Mouse (Mus musculus): ENCODE measurements around the gene Gnat1. TPM values are rescaled to one million over a fixed set of nuclear protein-coding genes. Genes with fewer than 3 reads are reported as not detected.
A peak's percentile ranks its signal among the peaks of the same experiment; 100 is the strongest.

The Gnat1 gene
- polyA plus RNA-seq, 1 experiment from 2014 or later, result 0.30 TPM

- TF ChIP-seq EP300 (IDR thresholded peaks at IDR 0.05) (no peak), CTCF (IDR thresholded peaks at IDR 0.05) (no peak)
- H3K4me3 ChIP-seq (ENCODE audit: low read depth, low read length), result no peak overlapping the region
- H3K9me3 ChIP-seq (ENCODE audit: low read length), result no peaks in the 10 kb centered on the region
- peaks cover 41% of the 10 kb centered on the region for H3K4me1 ChIP-seq (ENCODE audit: insufficient read depth, low read depth, low read length)
- H3K27ac ChIP-seq (ENCODE audit: low read length), result peak overlapping the region; percentile 86
- no peak for DNase-seq (ENCODE audit: low spot score)
- H3K36me3 ChIP-seq (ENCODE audit: insufficient read depth, low read length), result peaks cover 11% of the 10 kb centered on the region; the same call in 1 of the 2 replicates
- 31% methylated on average over 15 of the region's 15 CpGs for WGBS
- H3K4me2 ChIP-seq (replicated peaks; ENCODE audit: low read depth, low read length), result peak overlapping the region; percentile 41
- H3K9ac ChIP-seq (replicated peaks; ENCODE audit: low read depth), result 0 out of 2 replicates have a peak overlapping the region, but pooled peaks have one; percentile 23
- peak; percentile 9 for ATAC-seq
- no peaks in the 10 kb centered on the region for H3K27me3 ChIP-seq (replicated peaks; ENCODE audit: insufficient read depth, low read length)
These were observed 53.2 kb downstream of the Gnat1 start for GRCm38 (mm10) chr9:107626158-107626843.

DNA sequence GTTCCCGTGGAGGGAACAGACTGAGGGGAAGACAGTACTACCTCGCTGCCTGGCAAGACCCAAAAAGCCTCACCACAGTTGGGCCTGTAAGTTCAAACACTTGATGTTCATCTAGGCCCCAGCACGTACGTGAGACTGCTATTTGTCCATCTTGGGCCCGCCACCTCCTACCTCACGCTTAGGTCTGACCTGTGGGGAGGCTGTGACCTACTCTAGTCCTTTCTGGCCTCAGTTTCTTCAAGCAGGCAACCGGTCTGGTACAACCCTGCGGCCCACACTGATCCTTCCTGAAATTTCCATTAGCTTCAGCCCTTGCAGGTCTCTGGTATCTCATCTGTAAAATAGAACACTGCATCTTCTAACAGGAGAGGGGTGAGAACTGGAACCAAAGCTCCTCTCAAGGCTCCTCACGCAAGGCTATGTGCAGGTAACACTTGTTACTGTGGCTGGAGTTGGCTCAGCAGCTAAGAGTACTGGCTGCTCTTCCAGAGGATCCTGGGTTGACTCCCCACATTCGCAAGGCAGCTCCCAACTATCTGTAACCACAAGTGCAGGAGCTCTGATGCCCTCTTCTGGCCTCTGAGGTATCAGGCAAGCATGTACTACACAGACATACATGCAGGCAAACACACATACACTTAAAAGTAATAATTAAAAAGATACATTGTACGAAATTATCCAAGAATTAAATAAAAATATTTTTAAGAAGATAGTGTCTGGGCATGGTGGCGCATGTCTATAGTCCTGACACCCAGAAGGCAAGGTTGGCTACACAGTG lies 54.0 kb downstream of the Gnat1 start:
- Histone ChIP-seq H3K4me1 (ENCODE audit: insufficient read depth, low read depth, low read length) (peaks cover 37% of the 10 kb centered on the region), H3K9ac (replicated peaks; ENCODE audit: low read depth) (no peak overlapping the region), H3K36me3 (ENCODE audit: insufficient read depth, low read length) (peaks cover 11% of the 10 kb centered on the region; the same call in 1 of the 2 replicates), H3K4me3 (ENCODE audit: low read depth, low read length) (no peak overlapping the region), H3K27ac (ENCODE audit: low read length) (peak overlapping the region; percentile 86), H3K9me3 (ENCODE audit: low read length) (no peaks in the 10 kb centered on the region), H3K4me2 (replicated peaks; ENCODE audit: low read depth, low read length) (no peak overlapping the region), H3K27me3 (replicated peaks; ENCODE audit: insufficient read depth, low read length) (no peaks in the 10 kb centered on the region)
- DNase-seq (ENCODE audit: low spot score) (no peak), ATAC-seq (no peak)
- TF ChIP-seq CTCF (IDR thresholded peaks at IDR 0.05), result peak; percentile 57
- no peak for TF ChIP-seq EP300 (IDR thresholded peaks at IDR 0.05)
- 85% methylated on average over 12 of the region's 12 CpGs for WGBS

GRCm38 (mm10) chr9:107624951-107625350 lies 54.6 kb downstream of the Gnat1 start:
- 85% methylated on average over 3 of the region's 3 CpGs for WGBS
- TF ChIP-seq EP300 (IDR thresholded peaks at IDR 0.05) (no peak), CTCF (IDR thresholded peaks at IDR 0.05) (no peak)
- ATAC-seq (no peak), DNase-seq (ENCODE audit: low spot score) (no peak)
- H3K4me3 ChIP-seq (ENCODE audit: low read depth, low read length), result no peak overlapping the region
- H3K4me2 ChIP-seq (replicated peaks; ENCODE audit: low read depth, low read length), result 0 out of 2 replicates have a peak overlapping the region, but pooled peaks have one; percentile 9
- H3K27me3 ChIP-seq (replicated peaks; ENCODE audit: insufficient read depth, low read length), result no peaks in the 10 kb centered on the region
- peaks cover 16% of the 10 kb centered on the region for H3K36me3 ChIP-seq (ENCODE audit: insufficient read depth, low read length)
- H3K9me3 ChIP-seq (ENCODE audit: low read length), result no peaks in the 10 kb centered on the region
- H3K27ac ChIP-seq (ENCODE audit: low read length), result peak overlapping the region; percentile 86
- H3K9ac ChIP-seq (replicated peaks; ENCODE audit: low read depth), result no peak overlapping the region
- peaks cover 36% of the 10 kb centered on the region for H3K4me1 ChIP-seq (ENCODE audit: insufficient read depth, low read depth, low read length)

- Histone ChIP-seq H3K9me3 (ENCODE audit: low read length) (no peaks in the 10 kb centered on the region), H3K4me1 (ENCODE audit: insufficient read depth, low read depth, low read length) (peaks cover 37% of the 10 kb centered on the region), H3K9ac (replicated peaks; ENCODE audit: low read depth) (no peak overlapping the region), H3K4me2 (replicated peaks; ENCODE audit: low read depth, low read length) (0 out of 2 replicates have a peak overlapping the region, but pooled peaks have one; percentile 9), H3K27me3 (replicated peaks; ENCODE audit: insufficient read depth, low read length) (no peaks in the 10 kb centered on the region), H3K4me3 (ENCODE audit: low read depth, low read length) (no peak overlapping the region), H3K27ac (ENCODE audit: low read length) (peak overlapping the region; percentile 86), H3K36me3 (ENCODE audit: insufficient read depth, low read length) (peaks cover 16% of the 10 kb centered on the region)
- TF ChIP-seq CTCF (IDR thresholded peaks at IDR 0.05), result no peak
- peak; percentile 67; the same call in 1 of the 2 replicates for TF ChIP-seq EP300 (IDR thresholded peaks at IDR 0.05)
- DNase-seq (ENCODE audit: low spot score) (peak; percentile 82), ATAC-seq (peak; percentile 35)
- WGBS, result 54% methylated on average over 5 of the region's 5 CpGs
These were observed 55.0 kb downstream of the Gnat1 start for GRCm38 (mm10) chr9:107624539-107624938.

Other genes starting within 250 kb of the Gnat1 start
- 48.4 and 48.5 TPM in 2 replicates for gene Tmem115, start 145.8 kb downstream of the Gnat1 start, polyA plus RNA-seq (2015; fragmentation: Nextera tagmentation; extraction: Ambion mirVana)
- 29.7 and 34.7 TPM in 2 replicates for gene Cyb561d2, start 137.5 kb downstream of the Gnat1 start, polyA plus RNA-seq (2015; fragmentation: Nextera tagmentation; extraction: Ambion mirVana)
- 24.7 and 28.0 TPM in 2 replicates for gene Nprl2, start 137.5 kb downstream of the Gnat1 start, polyA plus RNA-seq (2015; fragmentation: Nextera tagmentation; extraction: Ambion mirVana)
- 9.1 and 10.7 TPM in 2 replicates for gene Zmynd10, start 132.4 kb downstream of the Gnat1 start, polyA plus RNA-seq (2015; fragmentation: Nextera tagmentation; extraction: Ambion mirVana)
- gene Rassf1, start 128.2 kb downstream of the Gnat1 start, polyA plus RNA-seq (2015; fragmentation: Nextera tagmentation; extraction: Ambion mirVana), result 86.1 and 97.7 TPM in 2 replicates
- 38.1 and 41.5 TPM in 2 replicates for gene Tusc2, start 116.5 kb downstream of the Gnat1 start, polyA plus RNA-seq (2015; fragmentation: Nextera tagmentation; extraction: Ambion mirVana)
- gene Hyal2, start 111.8 kb downstream of the Gnat1 start, polyA plus RNA-seq (2015; fragmentation: Nextera tagmentation; extraction: Ambion mirVana), result 103 and 104 TPM in 2 replicates
- 9.7 and 11.0 TPM in 2 replicates for gene Hyal1, start 102.8 kb downstream of the Gnat1 start, polyA plus RNA-seq (2015; fragmentation: Nextera tagmentation; extraction: Ambion mirVana)
- 17.9 and 22.0 TPM in 2 replicates for gene Naa80, start 100.8 kb downstream of the Gnat1 start, polyA plus RNA-seq (2015; fragmentation: Nextera tagmentation; extraction: Ambion mirVana)
- gene Hyal3, start 98.9 kb downstream of the Gnat1 start, polyA plus RNA-seq (2015; fragmentation: Nextera tagmentation; extraction: Ambion mirVana), result 1.7 and 2.2 TPM in 2 replicates
- gene Ifrd2, start 92.1 kb downstream of the Gnat1 start, polyA plus RNA-seq (2015; fragmentation: Nextera tagmentation; extraction: Ambion mirVana), result 22.4 and 24.1 TPM in 2 replicates
- 31.9 and 34.3 TPM in 2 replicates for gene Sema3b, start 70.5 kb downstream of the Gnat1 start, polyA plus RNA-seq (2015; fragmentation: Nextera tagmentation; extraction: Ambion mirVana)
- gene Gnai2, start 44.3 kb downstream of the Gnat1 start, polyA plus RNA-seq (2015; fragmentation: Nextera tagmentation; extraction: Ambion mirVana), result 414 and 417 TPM in 2 replicates
- gene Slc38a3, start 10.2 kb downstream of the Gnat1 start, polyA plus RNA-seq (2015; fragmentation: Nextera tagmentation; extraction: Ambion mirVana), result 0.51 and 0.81 TPM in 2 replicates
- 23.4 and 24.9 TPM in 2 replicates for gene Sema3f, start 30.8 kb upstream of the Gnat1 start, polyA plus RNA-seq (2015; fragmentation: Nextera tagmentation; extraction: Ambion mirVana)
- 119 and 128 TPM in 2 replicates for gene Rbm5, start 91.3 kb upstream of the Gnat1 start, polyA plus RNA-seq (2015; fragmentation: Nextera tagmentation; extraction: Ambion mirVana)
- gene Rbm6, start 193.5 kb upstream of the Gnat1 start, polyA plus RNA-seq (2015; fragmentation: Nextera tagmentation; extraction: Ambion mirVana), result 35.6 and 40.9 TPM in 2 replicates
- gene Mon1a, start 208.4 kb upstream of the Gnat1 start, polyA plus RNA-seq (2015; fragmentation: Nextera tagmentation; extraction: Ambion mirVana), result 12.3 and 12.8 TPM in 2 replicates
- 3.1 and 3.5 TPM in 2 replicates for gene Mst1r, start 227.2 kb upstream of the Gnat1 start, polyA plus RNA-seq (2015; fragmentation: Nextera tagmentation; extraction: Ambion mirVana)
- gene Actl11, start 248.8 kb upstream of the Gnat1 start, polyA plus RNA-seq (2015; fragmentation: Nextera tagmentation; extraction: Ambion mirVana), result not detected in 2 replicates